Mouse (Mus musculus) adrenal gland, postnatal 25 days (tissue): ENCODE results near the gene Def6. TPM values are rescaled to one million over a fixed set of nuclear protein-coding genes. Genes with fewer than 3 reads are reported as not detected.

Source experiments
- DNase-seq: peaks from one replicate; pipeline ENCODE4 v3.0.0; 2021; ENCODE audit warnings: mixed read lengths
- total RNA-seq: library from RNA; stranded (reverse); gene quantifications from 2 replicates; pipeline ENCODE4 v1.2.3, GENCODE M21; 2021

The Def6 gene
- total RNA-seq, 1 experiment from 2014 or later: 3.1 TPM

DNA sequence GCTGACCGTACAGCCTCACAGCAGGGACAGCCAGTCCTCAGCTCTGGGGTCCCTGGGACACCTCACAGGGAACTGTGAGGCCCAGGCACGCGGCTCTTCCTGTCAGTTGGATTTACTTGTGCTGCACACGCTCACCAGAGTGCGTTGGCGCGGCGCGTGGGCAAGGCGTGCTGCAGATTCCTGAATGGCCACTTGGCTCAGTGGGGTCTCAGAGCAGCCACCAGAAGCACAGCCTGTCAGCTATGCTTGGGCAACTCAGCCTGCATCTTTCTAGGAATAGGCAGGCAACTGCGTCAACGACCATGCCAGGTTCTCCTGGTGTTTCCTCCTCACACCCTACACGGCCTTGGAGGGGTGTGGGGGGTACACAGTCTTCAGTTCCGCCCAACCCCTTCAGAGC, 69.6 kb downstream of the Def6 start:
- no peak for DNase-seq

DNA sequence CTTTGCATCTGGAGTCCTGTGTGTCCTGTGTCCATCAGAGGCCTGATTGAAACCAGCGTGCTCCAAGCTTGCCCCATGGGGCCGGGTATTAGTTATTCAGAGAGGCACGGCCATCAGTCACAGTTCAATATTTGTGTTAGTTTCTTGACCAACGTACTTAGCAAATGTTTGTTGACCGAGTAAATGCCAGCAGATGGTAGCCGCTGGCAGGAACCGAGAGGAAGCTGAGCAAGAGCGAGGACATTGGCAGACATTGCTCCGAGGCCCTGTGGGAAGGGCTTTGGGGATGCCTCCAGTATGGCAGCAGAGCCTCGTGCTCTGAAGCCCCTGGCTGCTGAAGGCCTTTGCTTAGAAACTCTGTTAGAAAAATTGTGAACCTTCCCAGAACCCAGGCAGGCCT, 70.1 kb downstream of the Def6 start:
- DNase-seq: no peak

DNA sequence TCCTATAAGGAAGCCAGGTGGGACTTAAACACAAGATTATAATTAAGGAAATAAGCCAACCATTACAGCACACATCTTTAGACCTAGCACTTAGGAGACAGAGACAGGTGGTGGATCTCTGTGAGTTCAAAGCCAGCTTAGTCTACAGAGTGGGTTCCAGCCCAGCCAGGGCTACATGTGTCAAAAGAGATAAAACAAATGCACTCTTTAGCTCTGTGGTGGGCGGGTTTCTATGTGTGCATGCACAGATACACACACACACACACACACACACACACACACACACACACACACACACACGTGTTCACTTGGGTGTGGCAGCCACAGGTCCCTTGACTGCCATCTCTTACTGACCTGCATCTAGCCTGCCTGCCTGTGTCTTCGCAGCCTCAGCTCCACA, 70.6 kb downstream of the Def6 start:
- no peak for DNase-seq

Other genes starting within 250 kb of the Def6 start
- gene Tcp11, start 127.1 kb upstream of the Def6 start, total RNA-seq: not detected in 2 replicates
- gene Scube3, start 65.6 kb upstream of the Def6 start, total RNA-seq: 23.1 and 28.0 TPM in 2 replicates
- 41.5 and 45.5 TPM in 2 replicates for gene Zfp523, start 30.6 kb upstream of the Def6 start, total RNA-seq
- 36.3 and 43.3 TPM in 2 replicates for gene Ppard, start 24.9 kb downstream of the Def6 start, total RNA-seq
- gene Fance, start 105.7 kb downstream of the Def6 start, total RNA-seq: 34.6 and 35.0 TPM in 2 replicates
- gene Rpl10a, start 120.7 kb downstream of the Def6 start, total RNA-seq: 789 and 848 TPM in 2 replicates
- gene Tead3, start 143.0 kb downstream of the Def6 start, total RNA-seq: 10.4 and 13.6 TPM in 2 replicates
- gene Tulp1, start 157.4 kb downstream of the Def6 start, total RNA-seq: not detected in 2 replicates